Mouse (Mus musculus) skeletal muscle tissue, adult 2 months (tissue): ENCODE data around the gene Tmem150a.

Experiments
- DNase-seq: peaks from one replicate; pipeline ENCODE4 v3.0.0-alpha.2; 2012; ENCODE audit warnings: low read depth, low spot score

Tmem150a gene

GRCm38 (mm10) chr6:72373184-72373583, 17.9 kb downstream of the Tmem150a start:
- DNase-seq, result no peak

GRCm38 (mm10) chr6:72374206-72374605, 19.0 kb downstream of the Tmem150a start:
- no peak for DNase-seq

- no peak for DNase-seq
Observed at GRCm38 (mm10) chr6:72374820-72375563, 19.7 kb downstream of the Tmem150a start.

GRCm38 (mm10) chr6:72378510-72379234, 23.4 kb downstream of the Tmem150a start:
- DNase-seq, result no peak

- peak; percentile 75 for DNase-seq
Observed at GRCm38 (mm10) chr6:72379377-72380130, 24.3 kb downstream of the Tmem150a start.

DNA sequence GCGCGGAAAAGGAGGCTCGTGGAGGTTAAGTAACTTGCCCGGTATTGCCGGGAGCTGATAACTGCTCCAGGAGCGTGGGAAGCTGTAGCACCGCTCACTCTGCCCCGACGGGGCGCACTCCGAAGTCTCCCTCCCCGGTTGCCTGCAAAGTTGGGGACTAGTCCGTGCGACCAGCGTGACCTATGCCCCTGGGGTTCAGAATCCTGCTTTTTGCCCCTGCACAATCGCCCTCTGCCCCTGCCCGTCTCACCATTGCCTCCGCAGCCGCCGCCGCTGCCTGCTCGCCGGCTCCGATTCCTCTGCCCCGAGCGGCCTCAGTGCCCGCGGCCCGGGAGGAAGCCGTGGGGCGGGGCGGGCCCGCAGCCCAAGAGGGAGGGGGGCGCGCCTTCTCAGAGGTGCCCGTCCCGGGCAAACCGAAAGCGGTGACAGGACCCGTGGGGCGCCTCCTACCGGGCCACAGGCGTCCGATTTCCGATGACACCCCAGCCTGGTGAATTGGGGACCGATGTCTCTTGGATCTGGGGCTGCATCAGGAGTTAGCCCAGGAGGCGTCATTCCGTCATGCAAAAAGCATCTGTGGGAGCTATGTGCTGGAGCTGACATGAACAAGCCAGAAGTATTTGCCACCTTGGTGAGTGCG, 25.0 kb downstream of the Tmem150a start, which contains the start of gene Vamp5:
Vamp5 (minus strand) TSS at position 338 of the 640 bp plus-strand sequence.
- DNase-seq, result peak; percentile 74

- no peak for DNase-seq
Observed at GRCm38 (mm10) chr6:72382494-72382893, 27.2 kb downstream of the Tmem150a start.

- DNase-seq, result no peak
Observed at GRCm38 (mm10) chr6:72383142-72383820, 28.0 kb downstream of the Tmem150a start.

DNA sequence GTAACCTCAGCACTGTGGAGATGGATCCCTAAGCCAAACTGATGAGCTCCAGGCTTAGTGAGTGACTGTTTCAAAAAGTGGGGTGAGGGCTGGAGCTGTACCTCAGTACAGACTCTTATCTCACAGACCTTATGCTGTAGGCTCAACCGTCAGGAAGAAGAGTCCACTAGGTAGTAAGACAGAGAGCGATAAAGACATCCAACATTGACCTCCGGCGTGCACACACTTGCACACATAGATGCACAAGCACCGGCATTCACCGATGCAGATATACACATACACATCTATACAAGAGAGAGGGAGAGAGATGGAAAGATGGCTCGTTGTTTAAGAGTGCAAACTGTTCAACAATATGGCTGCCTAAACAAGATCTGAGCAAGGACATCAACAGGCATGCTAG, 28.7 kb downstream of the Tmem150a start:
- DNase-seq, result no peak

GRCm38 (mm10) chr6:72385258-72385657, 30.0 kb downstream of the Tmem150a start:
- no peak for DNase-seq

- no peak for DNase-seq
Observed at GRCm38 (mm10) chr6:72386561-72386960, 31.3 kb downstream of the Tmem150a start.

- no peak for DNase-seq
Observed at GRCm38 (mm10) chr6:72387816-72388215, 32.6 kb downstream of the Tmem150a start.

DNA sequence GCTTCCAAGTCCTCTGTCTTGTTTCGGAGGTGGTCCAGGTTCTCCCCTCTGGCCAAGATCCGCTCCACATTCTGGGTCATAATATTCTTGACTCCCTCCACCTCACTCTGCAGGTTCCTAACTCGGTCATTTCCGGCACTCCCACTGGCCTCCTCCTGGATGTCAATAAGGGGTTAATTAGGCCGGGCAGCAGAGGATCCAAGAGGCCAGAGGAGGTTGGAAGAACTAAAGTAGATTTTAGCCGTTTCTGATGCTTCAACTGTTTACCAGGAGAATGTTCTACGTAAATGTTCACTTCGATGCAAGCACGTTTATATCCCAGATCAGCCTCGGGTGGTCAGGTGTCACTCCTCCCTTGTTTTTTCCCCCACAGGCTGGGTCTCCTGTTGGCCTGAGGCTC, 33.0 kb downstream of the Tmem150a start:
- no peak for DNase-seq

DNA sequence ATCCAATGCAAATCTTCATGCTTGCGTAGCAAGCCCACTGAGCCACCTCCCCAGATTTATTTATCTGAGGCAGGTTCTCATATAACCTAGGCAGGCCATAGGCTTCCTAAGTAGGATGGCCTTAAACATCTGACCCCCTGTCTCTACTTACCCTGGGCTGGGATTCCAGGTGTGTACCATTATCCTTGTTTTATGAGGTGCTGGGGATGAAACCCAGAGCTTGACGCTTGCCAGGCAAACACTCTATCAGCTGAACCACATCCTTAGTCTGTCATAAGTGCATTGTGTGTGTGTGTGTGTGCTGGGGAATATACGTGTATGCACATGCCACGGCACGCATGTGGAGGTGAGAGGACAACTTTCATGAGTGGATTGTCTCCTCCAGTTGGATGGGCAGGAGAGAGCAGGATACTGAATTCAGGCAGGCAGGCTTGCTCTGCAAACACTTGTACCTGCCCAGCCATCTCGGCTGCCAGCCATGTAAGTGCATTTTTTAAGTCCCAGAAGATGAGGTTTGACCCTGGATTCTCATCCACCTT, 33.6 kb downstream of the Tmem150a start:
- no peak for DNase-seq

DNA sequence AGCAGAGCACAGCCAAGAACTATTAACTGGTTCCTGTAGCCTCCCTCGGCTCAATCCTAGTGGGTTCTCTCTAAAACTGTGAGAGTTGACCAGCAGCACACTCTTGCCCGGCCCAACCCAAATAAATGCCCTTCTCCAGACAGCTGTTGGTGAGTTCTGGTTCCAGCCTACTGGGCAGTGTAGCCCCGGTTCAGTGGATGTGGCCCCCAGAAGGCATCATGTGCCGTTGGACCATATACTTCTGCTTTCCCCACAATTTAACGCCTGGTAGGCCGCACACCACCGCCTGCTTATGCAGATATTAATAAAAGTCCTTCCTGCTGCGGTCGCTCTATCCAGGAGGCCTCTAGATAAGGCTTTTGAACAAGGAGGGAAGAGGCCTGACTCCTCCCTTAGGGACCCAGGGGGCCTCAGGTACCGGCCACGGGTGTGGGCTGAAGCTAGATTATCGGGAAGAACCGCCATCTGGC, 34.3 kb downstream of the Tmem150a start:
- peak; percentile 36 for DNase-seq

GRCm38 (mm10) chr6:72389941-72390771, 34.9 kb downstream of the Tmem150a start, which contains the start of gene Vamp8:
Gene Vamp8, minus strand, starts transcription at chr6:72390703.
- peak; percentile 90 for DNase-seq

- no peak for DNase-seq
Observed at GRCm38 (mm10) chr6:72390795-72391521, 35.7 kb downstream of the Tmem150a start.

DNA sequence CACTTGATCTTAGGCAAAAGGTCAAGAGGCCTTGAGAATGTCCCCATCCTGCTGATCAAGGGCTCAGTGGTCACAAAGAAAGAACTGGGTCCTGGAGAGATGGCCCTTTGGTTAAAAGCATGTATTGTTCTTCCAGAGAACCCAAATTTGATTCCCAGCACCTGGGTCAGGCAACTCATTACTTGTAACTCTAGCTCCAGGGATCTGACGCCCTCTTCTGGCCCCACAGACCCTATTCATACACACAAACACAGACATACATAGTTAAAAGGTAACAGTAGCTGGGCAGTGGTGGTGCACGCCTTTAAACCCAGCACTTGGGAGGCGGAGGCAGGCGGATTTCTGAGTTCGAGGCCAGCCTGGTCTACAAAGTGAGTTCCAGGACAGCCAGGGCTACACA, 37.1 kb downstream of the Tmem150a start:
- no peak for DNase-seq

DNA sequence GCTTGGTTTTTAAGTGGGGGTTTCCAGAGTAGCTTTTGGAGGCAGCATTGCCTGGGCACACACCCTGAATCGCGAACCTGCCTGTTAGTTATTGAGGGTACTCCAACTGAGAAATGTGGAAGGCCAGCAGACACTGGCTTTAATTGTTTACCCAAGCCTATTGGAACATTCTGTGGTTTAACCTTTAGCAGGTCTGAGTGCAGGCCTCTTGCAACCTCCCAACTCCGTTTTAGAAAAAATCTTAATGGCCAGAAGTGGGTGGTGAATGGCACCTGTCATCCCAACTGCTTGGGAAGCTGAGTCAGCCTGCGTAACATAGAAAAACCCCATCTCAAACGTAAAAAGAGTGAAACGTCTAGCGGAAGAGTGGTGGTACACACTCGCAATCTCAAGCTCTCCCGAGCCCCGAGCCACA, 41.6 kb downstream of the Tmem150a start:
- no peak for DNase-seq
